Comparison of ENCODE assay signal across 8 mouse cellular contexts in the genomic region with DNA sequence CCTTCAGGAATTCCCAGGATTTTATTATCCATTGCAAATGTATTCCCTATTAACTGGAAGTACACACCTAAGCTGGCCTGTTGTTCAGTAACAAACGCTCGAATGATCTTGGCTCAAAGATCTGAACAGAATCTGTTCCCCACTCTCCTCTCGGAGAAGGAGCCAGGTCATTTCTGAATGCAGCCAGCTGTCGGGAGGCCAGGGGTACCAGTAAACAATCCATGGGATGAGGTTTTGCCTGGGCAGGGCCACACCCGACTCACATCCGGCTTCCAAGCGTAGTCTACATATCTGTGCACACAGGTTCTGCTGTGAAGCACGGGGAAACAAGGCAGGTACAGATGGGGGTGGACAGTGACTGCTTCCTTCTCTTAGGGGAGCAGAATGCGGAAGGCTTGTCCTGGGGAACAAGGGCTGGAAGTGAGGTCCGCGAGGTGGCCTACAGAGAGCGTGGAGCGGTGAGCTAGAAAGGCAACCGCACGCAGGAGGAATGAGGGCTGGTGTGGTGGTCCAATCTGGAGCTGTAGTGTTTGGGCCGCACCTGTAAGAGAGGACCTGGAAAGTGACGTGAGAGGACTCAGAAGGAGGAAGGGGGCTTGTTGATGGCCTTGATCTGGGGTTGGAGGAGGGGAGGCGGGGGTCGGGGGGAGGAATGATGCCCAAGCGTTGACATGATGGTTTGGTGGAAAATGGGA. TPM values are rescaled to one million over a fixed set of nuclear protein-coding genes. Genes with fewer than 3 reads are reported as not detected.
A peak's percentile ranks its signal among the peaks of the same experiment; 100 is the strongest.
DNase-seq lines count a peak whose midpoint lies in the region; ATAC-seq and TF ChIP-seq lines count a peak whose summit lies in the region.

No protein-coding gene starts in this region.

- no peak for TF ChIP-seq EP300 in heart, postnatal 0 days (IDR thresholded peaks at IDR 0.05; ENCODE audit: low read depth)

- no peaks in the 10 kb centered on the region; the same call in 1 of the 2 replicates for H3K9me3 ChIP-seq in erythroblast, embryonic 14.5 days (ENCODE audit: control insufficient read depth, low read length)
- H3K9me3 ChIP-seq in heart, postnatal 0 days (replicated peaks; ENCODE audit: control insufficient read depth, low read length), result no peaks in the 10 kb centered on the region
- no peaks in the 10 kb centered on the region for H3K9me3 ChIP-seq in neural tube, embryonic 13.5 days

- DNase-seq in CD4-positive helper T cell, adult 2 months (ENCODE audit: low read depth, low spot score), result peak; percentile 75
- peak; percentile 63 for DNase-seq in adrenal gland, adult 8-10 months
- DNase-seq in heart, postnatal 0 days (ENCODE audit: low spot score), result peak; percentile 73
- DNase-seq in kidney, postnatal 36 days, result peak; percentile 65 to 76
- peak; percentile 84 to 87 for DNase-seq in lung, adult 18-20 months
- DNase-seq in thymus, postnatal 14 days, result peak; percentile 75

- WGBS in heart, postnatal 0 days, result 1% methylated on average over 19 of the region's 20 CpGs
- whole genome bisulfite sequencing in neural tube, embryonic 13.5 days, result 1% methylated on average over 20 of the region's 20 CpGs

- no peaks in the 10 kb centered on the region for H3K36me3 ChIP-seq in erythroblast, embryonic 14.5 days (ENCODE audit: control insufficient read depth)
- no peaks in the 10 kb centered on the region for H3K36me3 ChIP-seq in heart, postnatal 0 days (replicated peaks; ENCODE audit: control insufficient read depth, insufficient read depth, low read length)
- H3K36me3 ChIP-seq in neural tube, embryonic 13.5 days, result no peaks in the 10 kb centered on the region

- H3K27me3 ChIP-seq in erythroblast, embryonic 14.5 days (ENCODE audit: control insufficient read depth), result peaks cover 25% of the 10 kb centered on the region
- H3K27me3 ChIP-seq in heart, postnatal 0 days (ENCODE audit: control insufficient read depth, insufficient read depth, low read length), result no peaks in the 10 kb centered on the region
- no peaks in the 10 kb centered on the region for H3K27me3 ChIP-seq in neural tube, embryonic 13.5 days

- ATAC-seq in heart, postnatal 0 days (ENCODE audit: insufficient read depth, low read depth), result peak; percentile 30
- ATAC-seq in neural tube, embryonic 13.5 days (ENCODE audit: low read depth), result peak; percentile 23

- peak overlapping the region; percentile 95 for H3K27ac ChIP-seq in heart, postnatal 0 days (ENCODE audit: low read depth)
- H3K27ac ChIP-seq in neural tube, embryonic 13.5 days (replicated peaks), result peak overlapping the region; percentile 92

- H3K4me2 ChIP-seq in heart, postnatal 0 days (ENCODE audit: low read depth, low read length), result peak overlapping the region; percentile 70
- peak overlapping the region; percentile 70 for H3K4me2 ChIP-seq in neural tube, embryonic 13.5 days

- no peak; the same call in 1 of the 2 replicates for TF ChIP-seq CTCF in heart, postnatal 0 days (IDR thresholded peaks at IDR 0.05; ENCODE audit: low read depth)

- H3K4me1 ChIP-seq in erythroblast, embryonic 14.5 days (ENCODE audit: control insufficient read depth), result peaks cover 72% of the 10 kb centered on the region
- peaks cover 8% of the 10 kb centered on the region; the same call in 1 of the 2 replicates for H3K4me1 ChIP-seq in heart, postnatal 0 days (ENCODE audit: control insufficient read depth, insufficient read depth)
- H3K4me1 ChIP-seq in neural tube, embryonic 13.5 days (replicated peaks), result peaks cover 23% of the 10 kb centered on the region

- peak overlapping the region; percentile 70 for H3K9ac ChIP-seq in heart, postnatal 0 days (replicated peaks; ENCODE audit: low read depth, low read length)
- H3K9ac ChIP-seq in neural tube, embryonic 13.5 days, result peak overlapping the region; percentile 75

- H3K4me3 ChIP-seq in erythroblast, embryonic 14.5 days (replicated peaks), result peak overlapping the region; percentile 67
- peak overlapping the region; percentile 62 for H3K4me3 ChIP-seq in heart, postnatal 0 days (ENCODE audit: low read depth, low read length)
- peak overlapping the region; percentile 52 for H3K4me3 ChIP-seq in neural tube, embryonic 13.5 days

RNA-seq across cellular contexts. Expression of a gene that starts 16.5 kb away (rescaled TPM):
- total RNA-seq in adrenal gland, adult 8-10 months (2022), result 1,000 to 10,000 TPM; 1,164 to 1,564 (median 1,502) TPM
- polyA plus RNA-seq in erythroblast, embryonic 14.5 days (2012), result 17.4 and 56.1 TPM in 2 replicates
- total RNA-seq in heart, postnatal 0 days (2014; rRNA removed; ENCODE audit: low replicate concordance), result 889 and 1,003 TPM in 2 replicates
- polyA plus RNA-seq in heart, postnatal 0 days (2015; fragmentation: Nextera tagmentation; extraction: Ambion mirVana), result 742 and 892 TPM in 2 replicates
- 1,127 and 1,268 TPM in 2 replicates for polyA plus RNA-seq in neural tube, embryonic 13.5 days (2015; fragmentation: Nextera tagmentation; extraction: Ambion mirVana)

RNA-seq across cellular contexts. Expression of a gene that starts 17.3 kb away (rescaled TPM):
- total RNA-seq in adrenal gland, adult 8-10 months (2022), result under 1 TPM in 3 of 4 experiments, not detected in 1; 0.41 to 0.48 (median 0.45) TPM
- 0.06 TPM in 1 of 2 replicates, not detected in the other for polyA plus RNA-seq in erythroblast, embryonic 14.5 days (2012)
- not detected in 2 replicates for total RNA-seq in heart, postnatal 0 days (2014; rRNA removed; ENCODE audit: low replicate concordance)
- 0.32 and 0.78 TPM in 2 replicates for polyA plus RNA-seq in heart, postnatal 0 days (2015; fragmentation: Nextera tagmentation; extraction: Ambion mirVana)
- polyA plus RNA-seq in neural tube, embryonic 13.5 days (2015; fragmentation: Nextera tagmentation; extraction: Ambion mirVana), result 0.52 and 0.73 TPM in 2 replicates

RNA-seq across cellular contexts. Expression of a gene that starts 27.5 kb away (rescaled TPM):
- total RNA-seq in adrenal gland, adult 8-10 months (2022), result 10 to 100 TPM; 19.1 to 22.1 (median 19.9) TPM
- polyA plus RNA-seq in erythroblast, embryonic 14.5 days (2012), result 0.95 and 1.0 TPM in 2 replicates
- 5.9 and 16.2 TPM in 2 replicates for total RNA-seq in heart, postnatal 0 days (2014; rRNA removed; ENCODE audit: low replicate concordance)
- polyA plus RNA-seq in heart, postnatal 0 days (2015; fragmentation: Nextera tagmentation; extraction: Ambion mirVana), result 5.5 and 6.8 TPM in 2 replicates
- polyA plus RNA-seq in neural tube, embryonic 13.5 days (2015; fragmentation: Nextera tagmentation; extraction: Ambion mirVana), result 9.0 and 10.6 TPM in 2 replicates

RNA-seq across cellular contexts. Expression of a gene that starts 34.9 kb away (rescaled TPM):
- total RNA-seq in adrenal gland, adult 8-10 months (2022), result 10 to 100 TPM; 27.8 to 35.6 (median 31.6) TPM
- polyA plus RNA-seq in erythroblast, embryonic 14.5 days (2012), result 0.16 and 0.38 TPM in 2 replicates
- total RNA-seq in heart, postnatal 0 days (2014; rRNA removed; ENCODE audit: low replicate concordance), result 27.8 and 41.5 TPM in 2 replicates
- 59.2 and 65.8 TPM in 2 replicates for polyA plus RNA-seq in heart, postnatal 0 days (2015; fragmentation: Nextera tagmentation; extraction: Ambion mirVana)
- polyA plus RNA-seq in neural tube, embryonic 13.5 days (2015; fragmentation: Nextera tagmentation; extraction: Ambion mirVana), result 33.3 and 33.8 TPM in 2 replicates

Comparison
In these comparisons a context has a peak if more than half of its experiments do, and no peak if none do; other contexts are left out.
1. Peak in every context shown above with its lines: DNase-seq, ATAC-seq, H3K4me3 ChIP-seq and H3K27ac ChIP-seq.
2. RNA of a gene that starts 16.5 kb away (polyA plus RNA-seq): 1,127 to 1,268 TPM in neural tube, embryonic 13.5 days and 742 to 892 TPM in heart, postnatal 0 days; 17.4 to 56.1 TPM in erythroblast, embryonic 14.5 days; every median in the first group is over 10 times any median in the second.